Mouse (Mus musculus): ENCODE measurements around the gene Hic2.

DNA sequence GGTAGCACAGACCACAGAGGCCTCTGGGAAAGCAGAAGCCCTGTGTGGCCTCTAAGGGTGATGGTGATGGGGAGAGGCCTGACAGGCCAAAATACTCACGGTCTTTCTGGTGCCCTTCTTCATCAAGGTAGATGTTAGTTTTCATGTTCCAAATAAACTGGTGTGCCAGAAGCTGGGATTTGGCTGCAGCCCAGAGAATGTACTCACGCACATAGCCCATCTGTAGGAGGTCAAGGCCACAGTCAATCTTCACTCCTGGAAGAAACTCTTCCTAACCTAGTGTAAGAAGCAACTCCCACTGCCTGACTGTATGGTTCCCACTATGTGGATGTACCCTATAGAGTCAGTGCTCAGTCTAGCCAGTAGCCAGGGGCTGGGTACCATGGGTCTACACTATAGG, 57.6 kb downstream of the Hic2 start:
- TF ChIP-seq POLR2A (IDR thresholded peaks at IDR 0.05; ENCODE audit: low read depth, low read length): no peak
- no peak for TF ChIP-seq CTCF (IDR thresholded peaks at IDR 0.05; ENCODE audit: extremely low read depth, insufficient read depth, insufficient read length, insufficient replicate concordance)
